ENCODE assay signal across 8 mouse cellular contexts in genomic region chr15:99333676-99334065, GRCm38 (mm10). TPM values are rescaled to one million over a fixed set of nuclear protein-coding genes. Genes with fewer than 3 reads are reported as not detected.
DNase-seq lines count a peak whose midpoint lies in the region; ATAC-seq and TF ChIP-seq lines count a peak whose summit lies in the region.

No protein-coding gene starts in this region.

- H3K36me3 ChIP-seq in kidney, adult 2 months (ENCODE audit: control insufficient read depth, insufficient read depth, low read length): no peaks in the 10 kb centered on the region
- H3K36me3 ChIP-seq in forebrain, embryonic 13.5 days (ENCODE audit: poor library complexity, severe bottlenecking): peaks cover 6% of the 10 kb centered on the region
- H3K36me3 ChIP-seq in hindbrain, embryonic 16.5 days (ENCODE audit: control insufficient read depth, insufficient read depth, low read length): no peaks in the 10 kb centered on the region

- peaks cover 39% of the 10 kb centered on the region for H3K4me1 ChIP-seq in kidney, adult 2 months (ENCODE audit: control insufficient read depth, insufficient read depth, low read length)
- H3K4me1 ChIP-seq in forebrain, embryonic 13.5 days: no peaks in the 10 kb centered on the region
- peaks cover 15% of the 10 kb centered on the region for H3K4me1 ChIP-seq in hindbrain, embryonic 16.5 days (ENCODE audit: control insufficient read depth, insufficient read depth, low read depth, low read length)

- no peak for TF ChIP-seq CTCF in kidney, adult 2 months (conservative IDR thresholded peaks at IDR 0.05; ENCODE audit: insufficient read depth, insufficient read length, low read depth, low read length)

- no peak for ATAC-seq in forebrain, embryonic 13.5 days
- ATAC-seq in hindbrain, embryonic 16.5 days: no peak; the same call in 1 of the 2 replicates

- no peak overlapping the region for H3K9ac ChIP-seq in forebrain, embryonic 13.5 days
- H3K9ac ChIP-seq in hindbrain, embryonic 16.5 days (ENCODE audit: low read depth, low read length): 0 out of 2 replicates have a peak overlapping the region, but pooled peaks have one; percentile 11

- DNase-seq in kidney, adult 2 months: peak; percentile 64
- no peak for DNase-seq in kidney, adult 8-10 months
- DNase-seq in lung, postnatal 4 days: peak; percentile 56 to 72
- DNase-seq in thymus, postnatal 36 days: no peak
- no peak for DNase-seq in right cerebral cortex, adult 18-20 months
- no peak for DNase-seq in cerebellum, adult 9-10 months

- WGBS in kidney, adult 2 months: 81% methylated on average over 3 of the region's 3 CpGs
- 84% methylated on average over 3 of the region's 3 CpGs for WGBS in forebrain, embryonic 13.5 days
- WGBS in hindbrain, embryonic 16.5 days: 68% methylated on average over 3 of the region's 3 CpGs

- no peak overlapping the region for H3K4me2 ChIP-seq in forebrain, embryonic 13.5 days
- H3K4me2 ChIP-seq in hindbrain, embryonic 16.5 days (ENCODE audit: low read length): no peak overlapping the region

- TF ChIP-seq POLR2A in kidney, adult 2 months (IDR thresholded peaks at IDR 0.05; ENCODE audit: low read depth, low read length): no peak

- no peaks in the 10 kb centered on the region for H3K9me3 ChIP-seq in forebrain, embryonic 13.5 days (replicated peaks)
- H3K9me3 ChIP-seq in hindbrain, embryonic 16.5 days (ENCODE audit: control insufficient read depth, low read length): no peaks in the 10 kb centered on the region

- peak overlapping the region; percentile 93 for H3K27ac ChIP-seq in kidney, adult 2 months (ENCODE audit: insufficient read depth, low read depth, low read length)
- H3K27ac ChIP-seq in forebrain, embryonic 13.5 days: peak overlapping the region; percentile 7; the same call in 1 of the 2 replicates
- peak overlapping the region; percentile 72 for H3K27ac ChIP-seq in hindbrain, embryonic 16.5 days (ENCODE audit: low read depth, low read length)

- no peak overlapping the region for H3K4me3 ChIP-seq in kidney, adult 2 months (ENCODE audit: insufficient read depth, low read depth, low read length)
- H3K4me3 ChIP-seq in forebrain, embryonic 13.5 days: no peak overlapping the region
- H3K4me3 ChIP-seq in hindbrain, embryonic 16.5 days (ENCODE audit: low read length): no peak overlapping the region

- H3K27me3 ChIP-seq in kidney, adult 2 months (replicated peaks; ENCODE audit: control insufficient read depth, insufficient read depth, low read length): no peaks in the 10 kb centered on the region
- H3K27me3 ChIP-seq in forebrain, embryonic 13.5 days: no peaks in the 10 kb centered on the region
- no peaks in the 10 kb centered on the region for H3K27me3 ChIP-seq in hindbrain, embryonic 16.5 days (replicated peaks; ENCODE audit: control insufficient read depth, insufficient read depth, low read length)

RNA-seq across cellular contexts. Expression of gene Fmnl3, which starts 36.6 kb away (rescaled TPM):
- polyA plus RNA-seq in kidney, adult 2 months (2012; rRNA removed): 26.8 and 26.9 TPM in 2 replicates
- polyA plus RNA-seq in forebrain, embryonic 13.5 days (2015; fragmentation: Nextera tagmentation; extraction: Ambion mirVana): 8.1 and 8.2 TPM in 2 replicates
- polyA plus RNA-seq in hindbrain, embryonic 16.5 days (2015; fragmentation: Nextera tagmentation; extraction: Ambion mirVana): 7.4 and 9.7 TPM in 2 replicates

RNA-seq across cellular contexts. Expression of gene Fam186b, which starts 38.0 kb away (rescaled TPM):
- polyA plus RNA-seq in kidney, adult 2 months (2012; rRNA removed): 0.13 and 0.24 TPM in 2 replicates
- 0.28 TPM in 1 of 2 replicates, not detected in the other for polyA plus RNA-seq in forebrain, embryonic 13.5 days (2015; fragmentation: Nextera tagmentation; extraction: Ambion mirVana)
- 0.85 and 1.2 TPM in 2 replicates for polyA plus RNA-seq in hindbrain, embryonic 16.5 days (2015; fragmentation: Nextera tagmentation; extraction: Ambion mirVana)

RNA-seq across cellular contexts. Expression of gene Prpf40b, which starts 38.8 kb away (rescaled TPM):
- polyA plus RNA-seq in kidney, adult 2 months (2012; rRNA removed): 48.0 and 59.4 TPM in 2 replicates
- 98.6 and 107 TPM in 2 replicates for polyA plus RNA-seq in forebrain, embryonic 13.5 days (2015; fragmentation: Nextera tagmentation; extraction: Ambion mirVana)
- 114 and 117 TPM in 2 replicates for polyA plus RNA-seq in hindbrain, embryonic 16.5 days (2015; fragmentation: Nextera tagmentation; extraction: Ambion mirVana)

RNA-seq across cellular contexts. Expression of gene Tmbim6, which starts 59.0 kb away (rescaled TPM):
- polyA plus RNA-seq in kidney, adult 2 months (2012; rRNA removed): 2,322 and 2,701 TPM in 2 replicates
- 227 and 249 TPM in 2 replicates for polyA plus RNA-seq in forebrain, embryonic 13.5 days (2015; fragmentation: Nextera tagmentation; extraction: Ambion mirVana)
- 346 and 350 TPM in 2 replicates for polyA plus RNA-seq in hindbrain, embryonic 16.5 days (2015; fragmentation: Nextera tagmentation; extraction: Ambion mirVana)

Comparison
In these comparisons a context has a peak if more than half of its experiments do, and no peak if none do; other contexts are left out.
1. DNase-seq: peak in kidney, adult 2 months (single experiment) and lung, postnatal 4 days (2 of 2); none in kidney, adult 8-10 months (0 of 2), thymus, postnatal 36 days (0 of 2), right cerebral cortex, adult 18-20 months (single experiment) and cerebellum, adult 9-10 months (single experiment).
2. H3K27ac ChIP-seq: peak in every context shown above with its lines; median percentile 93 in kidney, adult 2 months; 72 in hindbrain, embryonic 16.5 days; 7 in forebrain, embryonic 13.5 days.